Mouse (Mus musculus) embryo, embryonic 11.5 days (tissue): ENCODE results near the gene 1700129C05Rik.

ENCODE experiments used
- DNase-seq: peaks from one replicate; pipeline ENCODE4 v3.0.0-alpha.2; 2012; ENCODE audit warnings: low read depth, low spot score

1700129C05Rik gene

DNA sequence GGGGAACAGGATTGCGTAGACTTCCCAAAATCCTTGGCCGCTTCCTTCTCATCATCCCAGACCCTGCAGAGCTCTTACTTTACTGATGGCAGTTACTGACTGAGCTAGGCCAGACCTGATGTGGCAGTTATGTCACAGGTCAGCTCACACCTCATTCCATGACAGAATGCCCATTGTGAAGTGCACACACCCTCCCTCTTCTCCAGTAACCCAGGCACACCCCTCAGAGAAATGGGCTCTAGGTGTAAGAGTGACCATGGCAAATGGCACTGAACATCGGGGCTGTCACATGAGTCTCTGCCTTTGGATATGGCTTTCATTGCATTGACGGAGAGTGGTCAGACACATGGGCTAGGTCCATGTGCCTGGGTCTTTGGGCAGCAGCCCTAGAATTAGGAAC is at the start of gene 1700129C05Rik:
Gene 1700129C05Rik, minus strand, starts transcription at position 101 of the 400 bp plus-strand sequence.
- DNase-seq: no peak

DNA sequence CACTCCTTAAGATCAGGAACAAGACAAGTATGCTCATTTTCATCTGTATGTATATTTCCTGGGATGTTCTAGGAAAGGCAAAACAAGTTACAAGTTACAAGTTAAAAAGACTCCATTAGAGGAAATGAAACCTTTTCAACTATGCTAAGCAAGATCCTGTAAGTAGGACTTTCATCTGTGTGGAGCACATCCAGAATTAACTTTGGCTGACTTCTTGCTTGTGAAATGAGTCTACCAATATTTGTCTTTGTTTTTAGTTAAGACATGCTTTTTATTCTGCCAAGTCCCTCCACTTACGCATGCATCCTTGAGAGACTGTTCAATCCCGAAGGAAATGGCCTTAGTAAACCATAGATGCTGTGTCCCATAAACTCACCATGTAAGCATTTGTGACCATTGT is 43.4 kb upstream of the 1700129C05Rik start:
- no peak for DNase-seq

DNA sequence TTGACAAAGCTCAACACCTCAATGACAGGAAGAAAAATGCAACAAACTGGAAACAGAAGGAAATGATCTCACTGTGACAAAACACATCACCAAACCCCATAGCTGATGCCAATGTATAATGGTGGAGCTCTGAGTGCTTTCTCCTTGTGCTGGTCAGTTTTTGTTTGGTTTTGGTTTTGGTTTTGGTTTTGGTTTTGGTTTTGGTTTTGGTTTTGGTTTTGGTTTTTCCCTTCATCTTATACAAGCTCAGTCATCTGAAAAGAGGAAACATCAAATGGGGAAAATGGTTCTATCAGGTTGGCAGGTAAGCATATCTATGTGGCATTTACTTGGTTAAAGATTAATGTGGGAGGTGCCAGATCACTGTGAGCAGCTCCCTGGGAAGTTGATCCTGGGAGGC is 42.8 kb upstream of the 1700129C05Rik start:
- DNase-seq: no peak

DNA sequence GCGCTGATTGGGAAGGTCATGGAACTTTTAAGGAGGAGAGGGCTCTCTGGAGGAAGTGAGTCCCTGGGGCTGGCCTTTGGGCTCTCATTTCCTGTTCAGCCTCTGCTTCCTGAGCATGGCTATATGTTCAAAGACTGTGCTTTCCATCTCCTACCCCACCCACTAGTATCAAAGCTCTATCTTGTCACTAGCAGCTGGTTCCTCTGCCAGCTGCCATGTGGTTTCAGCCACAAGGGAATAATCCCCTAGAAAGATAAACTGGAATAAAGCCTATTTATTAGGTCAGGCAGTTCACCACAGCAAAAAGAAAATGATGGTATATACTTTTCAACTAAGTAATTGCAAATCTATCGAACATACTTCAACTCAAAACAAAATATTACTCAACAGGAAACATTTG is 40.0 kb upstream of the 1700129C05Rik start:
- no peak for DNase-seq

DNA sequence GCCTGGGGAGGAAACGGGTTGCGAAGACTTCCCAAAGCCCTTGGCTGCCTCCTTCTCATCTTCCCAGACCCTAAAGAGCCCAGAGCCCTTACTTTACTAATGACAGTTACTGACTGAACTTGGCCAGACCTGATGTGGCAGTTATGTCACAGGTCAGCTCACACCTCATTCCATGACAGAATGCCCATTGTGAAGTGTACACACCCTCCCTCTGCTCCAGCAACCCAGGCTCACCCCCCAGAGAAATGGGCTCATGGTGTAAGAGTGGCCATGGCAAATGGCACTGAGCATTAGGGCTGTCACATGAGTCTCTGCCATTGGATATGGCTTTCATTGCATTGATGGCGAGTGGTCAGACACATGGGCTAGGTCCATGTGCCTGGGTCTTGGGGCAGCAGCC is 36.0 kb upstream of the 1700129C05Rik start, which contains the start of gene Gm5142:
Gene Gm5142, minus strand, starts transcription at position 101 of the 400 bp plus-strand sequence.
- no peak for DNase-seq

DNA sequence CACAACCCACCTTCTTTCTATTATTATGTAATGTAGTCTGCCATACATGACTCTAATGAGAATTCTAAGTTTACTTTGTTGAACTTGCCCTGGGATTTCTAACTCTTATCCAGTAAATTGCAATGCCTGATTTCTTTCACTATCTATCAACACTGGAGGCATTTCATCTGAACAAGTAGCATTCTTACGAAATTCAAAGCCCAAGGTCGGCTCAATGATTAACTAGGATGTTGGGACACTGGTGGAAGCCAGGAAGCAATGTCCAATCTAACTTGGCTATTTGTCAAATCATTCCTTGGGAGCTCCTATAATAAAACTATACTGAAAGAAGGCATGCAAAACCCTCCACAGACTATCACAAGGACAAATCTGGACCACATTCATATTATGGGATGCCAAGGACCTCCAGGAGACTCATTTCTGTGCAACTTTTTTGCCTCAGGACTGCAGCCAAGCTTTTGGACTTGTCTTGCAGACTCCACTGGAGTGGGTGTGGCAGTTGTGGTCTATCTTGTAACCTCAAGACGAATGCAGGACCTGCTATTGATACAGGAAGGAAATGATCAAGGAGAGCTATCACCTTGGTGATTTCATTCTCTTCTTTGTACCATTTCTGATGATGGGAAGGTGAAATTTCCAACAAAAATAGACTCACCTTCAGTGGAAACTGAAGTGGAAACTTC is 14.5 kb upstream of the 1700129C05Rik start:
- DNase-seq: no peak

DNA sequence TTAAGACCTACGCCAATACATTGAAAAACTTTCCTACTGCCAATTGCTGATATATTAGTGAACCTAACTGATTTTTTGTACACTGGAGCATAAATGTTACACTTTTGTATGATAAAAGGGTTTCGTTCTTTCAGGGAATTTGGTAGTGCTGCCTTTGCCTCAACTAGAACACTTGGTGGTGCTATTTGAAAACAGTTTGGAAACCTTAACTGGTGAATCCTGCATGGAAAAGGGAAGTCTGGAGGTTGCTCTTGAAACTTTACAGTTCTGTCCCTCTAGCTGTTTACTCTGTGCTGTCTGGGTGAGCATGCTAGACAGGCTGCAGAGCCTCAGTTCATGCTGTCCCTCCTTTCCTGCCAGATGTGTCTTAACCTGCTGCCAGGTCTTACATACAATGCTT is 12.9 kb upstream of the 1700129C05Rik start:
- DNase-seq: no peak

DNA sequence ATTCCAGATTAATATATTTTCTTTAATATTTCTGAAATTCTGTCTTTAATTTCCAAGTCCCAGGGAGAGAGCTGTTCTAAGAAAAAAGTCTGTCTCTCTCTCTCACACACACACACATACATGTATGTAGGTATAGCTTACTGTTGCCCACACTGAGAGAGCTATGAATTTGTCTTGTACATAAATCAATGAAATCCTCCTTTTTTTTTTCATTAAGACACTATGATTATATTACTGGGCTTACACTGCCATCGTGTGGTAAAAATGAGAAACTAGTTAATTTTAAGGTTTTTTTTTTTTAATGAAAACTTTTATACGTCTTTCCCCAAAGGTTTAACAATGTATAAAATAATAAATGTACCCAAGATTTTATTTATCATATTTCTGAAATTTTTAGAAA is 28.4 kb downstream of the 1700129C05Rik start:
- peak; percentile 19 for DNase-seq

DNA sequence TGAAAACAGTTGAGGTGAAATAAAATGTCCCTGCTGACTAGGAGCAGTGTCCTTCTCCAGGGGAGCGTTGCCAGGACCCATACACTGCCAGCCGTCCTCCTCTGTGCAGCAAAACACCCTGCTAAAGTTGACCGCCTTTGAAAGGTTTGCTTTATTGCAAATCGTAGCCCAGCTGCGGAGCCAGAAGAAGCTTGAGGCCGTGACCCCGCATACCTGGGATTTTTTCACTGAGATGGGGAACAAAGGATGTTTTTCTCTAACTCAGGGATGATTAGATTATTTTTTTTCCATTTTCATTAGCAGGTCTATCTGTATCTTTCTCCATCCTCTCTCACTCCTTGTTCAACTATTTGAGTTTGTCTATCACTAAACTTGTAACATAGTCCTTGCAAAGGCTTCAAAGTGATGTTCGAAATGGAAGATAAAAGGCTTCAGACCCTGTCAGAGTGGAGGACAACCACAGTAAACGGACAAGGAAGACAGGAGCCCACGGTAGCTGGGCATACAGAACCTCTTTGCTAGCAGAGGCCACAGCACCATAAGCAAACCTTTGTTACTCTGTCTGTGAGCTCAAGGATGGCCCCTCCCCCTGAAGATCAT is 38.6 kb downstream of the 1700129C05Rik start:
- DNase-seq: peak; percentile 20

DNA sequence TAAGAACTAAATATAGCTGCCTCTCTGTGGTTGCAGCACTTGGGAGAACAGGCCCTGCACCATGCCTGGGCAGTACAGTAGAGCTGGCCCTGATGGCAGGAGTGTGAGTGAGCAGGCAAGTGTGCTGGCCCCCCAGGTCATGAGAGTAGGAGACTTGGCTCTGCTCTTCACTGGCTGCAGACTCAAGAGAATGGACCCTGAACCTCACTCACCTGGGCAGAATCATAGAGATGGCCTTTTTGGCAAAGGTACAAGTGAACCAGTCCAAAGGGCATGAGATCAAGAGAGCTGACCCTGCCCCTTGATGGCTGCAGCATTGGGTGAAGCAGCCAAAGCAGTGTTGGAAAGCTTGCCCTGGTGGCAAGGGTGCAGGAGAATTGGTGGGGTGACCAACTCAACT is 49.1 kb downstream of the 1700129C05Rik start:
- DNase-seq: no peak

DNA sequence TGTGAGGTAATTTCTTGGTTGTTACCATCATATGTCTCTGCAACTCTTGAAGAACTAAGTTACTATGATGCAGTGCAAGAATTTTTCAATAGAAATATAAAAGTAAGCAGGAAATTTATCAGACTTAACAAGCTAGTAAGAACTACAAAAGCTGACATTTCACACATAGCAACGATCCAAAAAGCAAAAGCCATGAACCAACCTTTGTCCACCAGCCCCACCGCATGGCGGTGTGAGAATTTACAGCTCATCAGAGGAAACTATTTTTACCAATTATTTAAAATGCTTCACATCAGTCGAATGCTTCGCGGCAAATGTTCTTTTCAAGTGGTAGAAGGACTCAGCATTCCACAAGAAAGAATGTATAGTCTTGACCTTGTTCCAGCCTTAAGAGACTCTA is 58.3 kb downstream of the 1700129C05Rik start:
- DNase-seq: peak; percentile 29
